Mouse (Mus musculus) intestine, embryonic 14.5 days (tissue): ENCODE results near the gene Tmem243. TPM values are rescaled to one million over a fixed set of nuclear protein-coding genes. Genes with fewer than 3 reads are reported as not detected.

Experiments used
- ATAC-seq: fragments of 200-750 bp; cut with Nextera tagmentation; replicated peaks from 2 replicates; pipeline ENCODE4 v1.8.0; 2017; ENCODE audit warnings: low read depth, moderate number of reproducible peaks, moderate TSS enrichment, moderate library complexity; ENCODE audit not compliant: low FRiP score, low TSS enrichment
- DNase-seq: peaks from one replicate; pipeline ENCODE4 v3.0.0-alpha.2; 2018; ENCODE audit warnings: low spot score
- H3K27ac ChIP-seq: fragments of 300-500 bp; sonication (generic); 2 replicates; pipeline ENCODE4 v1.5.1; 2014; ENCODE audit warnings: low read depth, mild to moderate bottlenecking, control low read depth
- H3K27me3 ChIP-seq: fragments of 300-500 bp; sonication (generic); replicated peaks from 2 replicates; pipeline ENCODE4 v1.6.1; 2014; ENCODE audit warnings: low read length, control low read depth; ENCODE audit not compliant: control insufficient read depth, insufficient read depth
- H3K36me3 ChIP-seq: fragments of 300-500 bp; sonication (generic); 2 replicates; pipeline ENCODE4 v1.6.1; 2014; ENCODE audit warnings: low read length, control low read depth; ENCODE audit not compliant: control insufficient read depth, insufficient read depth
- H3K4me1 ChIP-seq: fragments of 300-500 bp; sonication (generic); replicated peaks from 2 replicates; pipeline ENCODE4 v1.6.1; 2014; ENCODE audit warnings: low read length, control low read depth, mixed read lengths; ENCODE audit not compliant: control insufficient read depth, insufficient read depth
- H3K4me2 ChIP-seq: fragments of 300-500 bp; sonication (generic); 2 replicates; pipeline ENCODE4 v1.6.1; 2014; ENCODE audit warnings: low read length
- H3K4me3 ChIP-seq: fragments of 300-500 bp; sonication (generic); 2 replicates; pipeline ENCODE4 v1.5.1; 2014; ENCODE audit warnings: low read depth, low read length, control low read depth, mixed read lengths
- H3K9ac ChIP-seq: fragments of 300-500 bp; sonication (generic); 2 replicates; pipeline ENCODE4 v1.6.1; 2014; ENCODE audit warnings: mild to moderate bottlenecking, low read length
- H3K9me3 ChIP-seq: fragments of 300-500 bp; sonication (generic); 2 replicates; pipeline ENCODE4 v1.6.1; 2016; ENCODE audit warnings: low read length, control low read depth; ENCODE audit not compliant: control insufficient read depth
- WGBS: fragments of 180-500 bp; shearing (Covaris S2); extraction: QIAGEN DNeasy Blood & Tissue Kit; methylation state at CpG from one replicate; pipeline ENCODE4 v1.1.7; 2014; 5-methylcytosine and 5-hydroxymethylcytosine counted together
- polyA plus RNA-seq: library from polyadenylated mRNA; unstranded; fragments of >200 nt; fragmentation: Nextera tagmentation; extraction: Ambion mirVana; gene quantifications from 2 replicates; pipeline ENCODE4 v1.2.1, GENCODE M21; 2014

Gene Tmem243
- polyA plus RNA-seq, 1 experiment from 2014 or later, result 22.4 TPM

DNA sequence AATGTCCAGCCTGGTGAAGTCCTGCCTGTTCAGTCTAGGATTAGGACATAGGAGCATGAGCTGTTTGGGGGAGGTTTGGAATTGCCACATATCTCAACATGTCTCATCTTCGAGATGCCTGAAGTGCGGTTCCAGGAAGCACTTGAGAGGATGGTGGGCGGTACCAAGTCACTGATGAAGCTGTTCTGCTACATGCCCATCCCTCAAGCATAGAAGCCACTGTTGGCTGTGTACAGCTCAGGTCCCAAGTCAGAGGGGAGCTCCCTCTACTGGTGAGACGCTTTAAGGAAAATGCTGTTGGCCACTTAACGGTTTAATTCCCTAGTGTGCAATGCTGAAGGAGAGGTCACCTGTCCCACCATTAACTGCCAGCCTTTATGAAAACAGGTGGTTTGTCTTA lies 11.3 kb downstream of the Tmem243 start:
- WGBS, result 16% methylated on average over 5 of the region's 5 CpGs
- Histone ChIP-seq H3K9ac (no peak overlapping the region), H3K4me3 (no peak overlapping the region), H3K9me3 (no peaks in the 10 kb centered on the region), H3K27ac (no peak overlapping the region), H3K4me2 (no peak overlapping the region), H3K36me3 (peaks cover 5% of the 10 kb centered on the region), H3K4me1 (no peaks in the 10 kb centered on the region), H3K27me3 (no peaks in the 10 kb centered on the region)
- ATAC-seq (peak; percentile 55; the same call in 1 of the 2 replicates), DNase-seq (peak; percentile 76)

DNA sequence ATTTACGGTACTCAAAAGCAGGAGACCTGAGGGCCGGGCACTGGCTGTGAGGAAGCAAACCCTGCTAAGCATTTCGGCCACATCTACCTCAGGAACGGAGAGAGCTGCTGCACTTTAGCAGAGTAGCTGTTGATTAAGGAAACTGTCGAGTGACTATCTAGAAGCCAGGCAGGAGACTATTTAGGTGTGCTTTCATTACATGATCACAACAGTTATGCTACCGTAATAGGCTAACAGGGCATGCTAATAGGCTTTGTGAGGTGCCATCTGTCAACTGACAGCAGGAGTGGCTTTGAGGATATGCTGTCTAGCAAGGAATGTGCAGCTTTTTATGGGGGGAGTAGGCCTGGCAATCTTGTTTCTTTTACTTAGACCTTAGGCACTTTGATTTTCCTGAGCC lies 13.7 kb downstream of the Tmem243 start:
- ATAC-seq (no peak), DNase-seq (no peak)
- H3K4me1 ChIP-seq, result no peaks in the 10 kb centered on the region
- no peak overlapping the region for H3K27ac ChIP-seq
- H3K27me3 ChIP-seq, result no peaks in the 10 kb centered on the region
- WGBS, result 50% methylated on average over 6 of the region's 6 CpGs
- no peak overlapping the region for H3K9ac ChIP-seq
- no peak overlapping the region for H3K4me2 ChIP-seq
- no peak overlapping the region for H3K4me3 ChIP-seq
- H3K9me3 ChIP-seq, result no peaks in the 10 kb centered on the region
- peaks cover 26% of the 10 kb centered on the region for H3K36me3 ChIP-seq

DNA sequence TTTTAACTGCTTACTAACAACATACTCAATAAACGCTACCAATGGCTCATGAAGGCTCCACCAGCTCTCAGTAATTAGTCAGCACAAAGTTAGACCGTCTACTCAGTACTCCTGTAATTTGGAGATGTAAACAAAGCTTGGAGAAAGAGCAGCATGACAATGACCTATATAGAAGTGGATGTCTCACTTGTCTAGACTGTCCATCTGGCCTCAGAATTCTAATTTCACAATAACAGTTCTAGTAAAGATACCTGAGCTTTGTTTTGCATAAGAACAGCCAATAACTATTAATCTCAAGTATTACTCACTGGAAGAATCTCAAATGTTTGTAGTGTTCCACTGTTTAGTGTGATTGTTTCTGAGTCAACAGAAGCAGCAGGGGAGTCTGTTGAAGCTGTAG lies 23.7 kb downstream of the Tmem243 start:
- no peak overlapping the region for H3K27ac ChIP-seq
- H3K9me3 ChIP-seq, result no peaks in the 10 kb centered on the region
- H3K4me2 ChIP-seq, result no peak overlapping the region
- DNase-seq (no peak), ATAC-seq (no peak)
- peaks cover 94% of the 10 kb centered on the region for H3K36me3 ChIP-seq
- 79% methylated on average over 2 of the region's 2 CpGs for WGBS
- no peaks in the 10 kb centered on the region for H3K27me3 ChIP-seq
- no peak overlapping the region for H3K4me3 ChIP-seq
- no peak overlapping the region for H3K9ac ChIP-seq
- no peaks in the 10 kb centered on the region for H3K4me1 ChIP-seq

DNA sequence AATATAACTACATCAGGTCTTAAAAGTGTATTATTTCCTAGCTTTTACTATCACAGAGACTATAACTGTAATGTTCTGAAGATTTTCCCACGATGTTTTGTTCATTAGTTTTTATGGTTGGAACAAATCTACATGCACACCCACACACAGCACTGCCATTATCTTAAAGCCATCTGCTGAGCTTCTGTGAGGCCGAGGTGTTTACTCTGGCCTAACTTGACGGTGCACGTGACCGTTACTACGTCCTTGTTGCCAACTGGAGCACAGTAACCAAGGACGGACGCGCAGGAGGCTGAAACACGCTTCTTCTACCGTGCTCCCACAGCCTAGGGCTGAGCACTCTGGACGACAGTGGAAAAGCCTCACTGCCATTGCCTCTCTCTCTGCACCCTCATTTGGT lies 28.1 kb downstream of the Tmem243 start:
- H3K4me3 ChIP-seq, result no peak overlapping the region
- ATAC-seq (no peak), DNase-seq (no peak)
- H3K9me3 ChIP-seq, result no peaks in the 10 kb centered on the region
- no peaks in the 10 kb centered on the region for H3K4me1 ChIP-seq
- H3K27ac ChIP-seq, result no peak overlapping the region
- H3K9ac ChIP-seq, result no peak overlapping the region
- WGBS, result 90% methylated on average over 12 of the region's 12 CpGs
- H3K36me3 ChIP-seq, result peaks cover 76% of the 10 kb centered on the region
- no peaks in the 10 kb centered on the region for H3K27me3 ChIP-seq
- no peak overlapping the region for H3K4me2 ChIP-seq

DNA sequence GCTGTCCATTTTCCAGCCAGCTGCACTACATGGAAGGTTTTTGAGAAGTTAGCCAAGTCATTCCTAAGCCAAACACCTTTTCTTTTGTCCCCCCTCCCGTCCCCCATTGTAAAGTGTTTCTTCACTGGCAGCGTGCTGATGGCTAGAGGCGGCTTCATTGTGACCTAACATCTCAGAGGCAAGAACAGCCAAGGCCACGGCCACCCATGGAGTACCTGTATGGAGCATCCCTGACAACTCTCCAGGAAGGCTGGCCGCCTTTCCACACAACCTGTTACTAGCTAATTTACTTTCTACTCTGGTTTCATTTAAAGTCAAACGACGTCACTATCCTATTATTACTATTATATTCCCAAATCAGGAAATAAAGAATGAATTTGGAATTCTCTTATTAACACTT lies 31.3 kb downstream of the Tmem243 start:
- WGBS, result 92% methylated on average over 7 of the region's 7 CpGs
- H3K4me2 ChIP-seq, result no peak overlapping the region
- DNase-seq (no peak), ATAC-seq (no peak)
- H3K4me3 ChIP-seq, result no peak overlapping the region
- H3K4me1 ChIP-seq, result no peaks in the 10 kb centered on the region
- peaks cover 70% of the 10 kb centered on the region for H3K36me3 ChIP-seq
- H3K27ac ChIP-seq, result no peak overlapping the region
- no peak overlapping the region for H3K9ac ChIP-seq
- H3K9me3 ChIP-seq, result no peaks in the 10 kb centered on the region
- H3K27me3 ChIP-seq, result no peaks in the 10 kb centered on the region

DNA sequence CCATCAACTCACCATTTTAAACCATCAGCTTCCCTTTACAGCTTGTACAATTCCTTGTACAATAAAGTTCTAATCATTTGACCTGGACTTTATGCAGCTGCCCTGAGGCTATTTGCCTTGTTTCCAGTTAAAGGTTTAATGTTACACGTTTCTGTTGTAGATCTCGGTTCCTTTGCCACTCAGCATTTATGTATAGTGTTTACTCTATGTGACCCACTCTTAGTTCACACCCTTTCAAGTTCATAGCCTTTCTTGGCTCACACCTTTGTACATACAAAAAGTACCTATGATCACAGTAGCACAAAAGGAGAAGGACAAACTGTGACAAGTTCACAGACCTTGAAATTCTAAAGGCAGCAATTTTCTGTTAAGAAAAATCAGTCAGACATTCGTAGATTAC lies 35.1 kb downstream of the Tmem243 start:
- H3K36me3 ChIP-seq, result peaks cover 62% of the 10 kb centered on the region
- H3K27me3 ChIP-seq, result no peaks in the 10 kb centered on the region
- H3K4me3 ChIP-seq, result no peak overlapping the region
- 80% methylated on average over 3 of the region's 3 CpGs for WGBS
- DNase-seq, result no peak
- H3K4me2 ChIP-seq, result no peak overlapping the region
- ATAC-seq, result no peak
- H3K27ac ChIP-seq, result no peak overlapping the region
- H3K9ac ChIP-seq, result no peak overlapping the region
- no peaks in the 10 kb centered on the region for H3K9me3 ChIP-seq
- no peaks in the 10 kb centered on the region for H3K4me1 ChIP-seq

DNA sequence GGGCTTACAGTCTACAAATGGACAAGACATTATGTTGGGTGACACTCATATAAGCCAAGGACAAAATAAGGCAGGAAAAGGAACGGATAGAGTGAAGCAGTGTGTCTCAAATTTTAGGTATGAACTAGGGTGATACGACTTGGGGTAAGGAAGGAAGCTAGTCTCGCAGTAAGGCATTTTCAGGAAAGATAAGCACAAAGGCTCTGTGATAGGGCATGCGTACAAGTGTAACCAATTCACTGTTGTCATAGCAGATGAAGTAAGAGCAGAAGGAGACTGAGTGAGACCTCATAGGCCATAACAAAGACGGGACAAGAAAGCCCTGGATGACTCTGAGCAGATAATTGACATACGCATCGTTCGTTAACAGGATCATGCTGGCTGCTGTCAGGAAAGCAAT lies 40.3 kb downstream of the Tmem243 start:
- no peak for DNase-seq
- H3K4me3 ChIP-seq, result no peak overlapping the region
- no peak overlapping the region for H3K4me2 ChIP-seq
- no peak overlapping the region for H3K27ac ChIP-seq
- H3K9ac ChIP-seq, result no peak overlapping the region
- peaks cover 56% of the 10 kb centered on the region for H3K36me3 ChIP-seq
- 93% methylated on average over 8 of the region's 8 CpGs for WGBS
- ATAC-seq, result no peak
- H3K9me3 ChIP-seq, result no peaks in the 10 kb centered on the region
- H3K4me1 ChIP-seq, result no peaks in the 10 kb centered on the region
- H3K27me3 ChIP-seq, result no peaks in the 10 kb centered on the region

DNA sequence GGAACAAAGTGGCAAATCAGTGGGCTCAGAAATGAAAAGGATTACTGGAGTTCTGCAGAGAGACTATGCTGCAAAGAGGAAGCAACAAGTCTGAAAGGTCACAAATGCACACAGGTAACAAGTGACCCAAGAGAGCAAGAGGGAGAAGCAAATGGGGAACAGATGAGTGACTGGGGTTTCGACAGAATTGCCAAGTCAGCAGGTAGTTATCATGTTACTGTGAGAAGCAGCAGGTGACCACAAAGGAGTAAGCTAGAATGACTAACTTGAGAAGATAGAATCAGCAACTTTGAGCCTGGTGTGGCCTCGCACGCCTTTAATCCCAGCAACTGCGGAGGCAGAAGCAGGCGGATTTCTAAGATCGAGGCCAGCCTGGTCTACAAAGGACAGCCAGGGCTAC lies 41.9 kb downstream of the Tmem243 start:
- 90% methylated on average over 6 of the region's 6 CpGs for WGBS
- no peak for ATAC-seq

DNA sequence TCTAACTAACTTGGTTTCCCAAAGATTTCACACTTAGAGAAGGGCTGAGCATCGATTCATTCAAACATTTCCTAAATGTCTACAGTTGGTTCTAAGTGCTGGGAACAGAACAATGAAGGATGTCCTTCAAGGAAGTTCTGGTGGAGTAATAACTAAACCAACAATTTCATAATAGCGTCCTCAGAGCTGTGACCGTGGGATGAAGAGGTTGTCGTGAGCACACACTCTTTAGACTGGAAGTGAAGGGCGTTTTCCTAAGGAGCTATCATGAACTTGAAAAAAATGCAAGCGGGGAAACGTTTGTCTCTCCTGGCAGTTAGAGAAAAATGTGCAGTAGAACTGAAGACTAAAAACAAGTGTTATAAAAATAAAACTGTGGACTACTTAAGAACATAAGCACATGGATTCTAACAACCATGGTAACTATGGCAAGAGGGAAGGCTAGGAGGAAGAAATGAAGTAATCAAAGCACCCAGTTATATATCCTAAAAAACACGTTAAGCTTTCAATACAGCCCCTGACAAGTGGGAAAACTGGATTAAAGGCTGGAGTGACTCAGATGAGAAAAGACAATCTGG lies 48.9 kb downstream of the Tmem243 start:
- DNase-seq, result no peak
- no peaks in the 10 kb centered on the region for H3K27me3 ChIP-seq
- 88% methylated on average over 8 of the region's 8 CpGs for WGBS
- H3K4me2 ChIP-seq, result no peak overlapping the region
- H3K9ac ChIP-seq, result no peak overlapping the region
- H3K9me3 ChIP-seq, result no peaks in the 10 kb centered on the region
- no peak overlapping the region for H3K4me3 ChIP-seq
- H3K27ac ChIP-seq, result no peak overlapping the region
- no peak for ATAC-seq
- peaks cover 49% of the 10 kb centered on the region for H3K36me3 ChIP-seq
- H3K4me1 ChIP-seq, result no peaks in the 10 kb centered on the region

More for the DNA sequence above, 41.9 kb downstream of the Tmem243 start:
- H3K36me3 ChIP-seq, result peaks cover 48% of the 10 kb centered on the region
- H3K4me3 ChIP-seq, result no peak overlapping the region
- no peak overlapping the region for H3K27ac ChIP-seq
- no peaks in the 10 kb centered on the region for H3K27me3 ChIP-seq
- H3K4me2 ChIP-seq, result no peak overlapping the region
- H3K4me1 ChIP-seq, result no peaks in the 10 kb centered on the region
- DNase-seq, result no peak
- no peak overlapping the region for H3K9ac ChIP-seq
- no peaks in the 10 kb centered on the region for H3K9me3 ChIP-seq
